Mouse (Mus musculus) hindbrain, embryonic 16.5 days (tissue): ENCODE data around the gene Pou2f2. TPM values are rescaled to one million over a fixed set of nuclear protein-coding genes. Genes with fewer than 3 reads are reported as not detected.

Source experiments
- ATAC-seq: fragments of 200-750 bp; cut with Nextera tagmentation; 2 replicates; pipeline ENCODE4 v1.8.0; 2017; ENCODE audit warnings: moderate TSS enrichment, moderate library complexity
- H3K27ac ChIP-seq: fragments of 300-500 bp; sonication (generic); 2 replicates; pipeline ENCODE4 v1.5.1; 2014; ENCODE audit warnings: low read depth, mild to moderate bottlenecking, control low read depth, low read length, moderate library complexity
- H3K27me3 ChIP-seq: fragments of 300-500 bp; sonication (generic); replicated peaks from 2 replicates; pipeline ENCODE4 v1.6.1; 2014; ENCODE audit warnings: low read length; ENCODE audit not compliant: control insufficient read depth, insufficient read depth
- H3K36me3 ChIP-seq: fragments of 300-500 bp; sonication (generic); 2 replicates; pipeline ENCODE4 v1.6.1; 2014; ENCODE audit warnings: mild to moderate bottlenecking, low read length, moderate library complexity, mixed read lengths; ENCODE audit not compliant: control insufficient read depth, insufficient read depth
- H3K4me1 ChIP-seq: fragments of 300-500 bp; sonication (generic); 2 replicates; pipeline ENCODE4 v1.6.1; 2014; ENCODE audit warnings: low read depth, low read length; ENCODE audit not compliant: control insufficient read depth, insufficient read depth
- H3K4me2 ChIP-seq: fragments of 300-500 bp; sonication (generic); 2 replicates; pipeline ENCODE4 v1.6.1; 2014; ENCODE audit warnings: mild to moderate bottlenecking, low read length, control low read depth, moderate library complexity
- H3K4me3 ChIP-seq: fragments of 300-500 bp; sonication (generic); 2 replicates; pipeline ENCODE4 v1.5.1; 2014; ENCODE audit warnings: mild to moderate bottlenecking, low read length, control low read depth, moderate library complexity
- H3K9ac ChIP-seq: fragments of 300-500 bp; sonication (generic); 2 replicates; pipeline ENCODE4 v1.6.1; 2014; ENCODE audit warnings: low read depth, mild to moderate bottlenecking, control low read depth, low read length, moderate library complexity
- H3K9me3 ChIP-seq: fragments of 300-500 bp; sonication (generic); 2 replicates; pipeline ENCODE4 v1.6.1; 2014; ENCODE audit warnings: mild to moderate bottlenecking, low read length, moderate library complexity; ENCODE audit not compliant: control insufficient read depth
- WGBS: fragments of 180-500 bp; shearing (Covaris S2); extraction: QIAGEN DNeasy Blood & Tissue Kit; methylation state at CpG from one replicate; pipeline ENCODE4 v1.1.7; 2014; 5-methylcytosine and 5-hydroxymethylcytosine counted together
- polyA plus RNA-seq: library from polyadenylated mRNA; unstranded; fragments of >200 nt; fragmentation: Nextera tagmentation; extraction: Ambion mirVana; gene quantifications from 2 replicates; pipeline ENCODE4 v1.2.1, GENCODE M21; 2015

The Pou2f2 gene
- polyA plus RNA-seq, 1 experiment from 2014 or later = 19.8 TPM

- H3K4me3 ChIP-seq = peak overlapping the region; percentile 78
- peaks cover 27% of the 10 kb centered on the region for H3K4me1 ChIP-seq
- no peaks in the 10 kb centered on the region for H3K27me3 ChIP-seq
- H3K36me3 ChIP-seq = no peaks in the 10 kb centered on the region
- H3K9ac ChIP-seq = peak overlapping the region; percentile 82
- no peaks in the 10 kb centered on the region for H3K9me3 ChIP-seq
- H3K4me2 ChIP-seq = peak overlapping the region; percentile 92
- peak; percentile 5; the same call in 1 of the 2 replicates for ATAC-seq
- peak overlapping the region; percentile 81 for H3K27ac ChIP-seq
- under 1% methylated on average over 52 of the region's 53 CpGs for WGBS
These were observed 39.3 kb upstream of the Pou2f2 start for GRCm38 (mm10) chr7:25218705-25219415.

GRCm38 (mm10) chr7:25217653-25218395, 38.3 kb upstream of the Pou2f2 start:
- Histone ChIP-seq H3K9me3 (no peaks in the 10 kb centered on the region), H3K4me3 (no peak overlapping the region), H3K27ac (no peak overlapping the region), H3K4me2 (peak overlapping the region; percentile 92), H3K4me1 (peaks cover 27% of the 10 kb centered on the region), H3K9ac (no peak overlapping the region), H3K27me3 (no peaks in the 10 kb centered on the region), H3K36me3 (no peaks in the 10 kb centered on the region)
- no peak for ATAC-seq
- 66% methylated on average over 12 of the region's 12 CpGs for WGBS

DNA sequence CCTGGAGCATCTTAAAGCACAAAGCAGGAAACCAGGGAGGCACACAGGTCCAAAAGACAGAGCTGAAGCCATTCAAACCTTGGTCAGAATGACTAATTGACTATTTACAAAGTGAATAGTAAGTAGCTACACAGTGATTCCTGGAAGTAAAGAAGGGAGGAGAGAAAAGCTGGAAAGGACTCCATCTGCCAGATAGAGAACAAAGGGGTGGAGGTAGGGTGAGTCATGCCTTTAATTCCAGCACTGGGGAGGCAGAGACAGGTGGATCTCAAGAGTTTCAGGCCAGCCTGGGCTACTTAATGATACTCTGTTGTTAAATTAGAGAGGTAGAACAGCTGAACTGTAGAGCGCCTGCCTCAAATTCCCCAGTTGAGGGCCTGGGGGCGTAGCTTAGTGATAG, 34.6 kb upstream of the Pou2f2 start:
- H3K4me3 ChIP-seq = no peak overlapping the region
- no peak overlapping the region for H3K27ac ChIP-seq
- no peaks in the 10 kb centered on the region for H3K27me3 ChIP-seq
- no peak overlapping the region for H3K4me2 ChIP-seq
- ATAC-seq = no peak
- peaks cover 10% of the 10 kb centered on the region for H3K4me1 ChIP-seq
- H3K9me3 ChIP-seq = no peaks in the 10 kb centered on the region
- 92% methylated on average over 2 of the region's 2 CpGs for WGBS
- no peak overlapping the region for H3K9ac ChIP-seq
- peaks cover 11% of the 10 kb centered on the region; the same call in 1 of the 2 replicates for H3K36me3 ChIP-seq

- Histone ChIP-seq H3K4me2 (no peak overlapping the region), H3K4me3 (no peak overlapping the region), H3K9ac (no peak overlapping the region), H3K27me3 (no peaks in the 10 kb centered on the region), H3K9me3 (no peaks in the 10 kb centered on the region), H3K36me3 (peaks cover 11% of the 10 kb centered on the region), H3K27ac (no peak overlapping the region), H3K4me1 (peaks cover 3% of the 10 kb centered on the region)
- 85% methylated on average over 3 of the region's 3 CpGs for WGBS
- no peak for ATAC-seq
These were observed 33.6 kb upstream of the Pou2f2 start for GRCm38 (mm10) chr7:25213099-25213498.

- WGBS = 85% methylated on average over 4 of the region's 4 CpGs
- Histone ChIP-seq H3K36me3 (peaks cover 11% of the 10 kb centered on the region), H3K4me2 (no peak overlapping the region), H3K27ac (no peak overlapping the region), H3K9me3 (no peaks in the 10 kb centered on the region), H3K4me3 (no peak overlapping the region), H3K4me1 (no peaks in the 10 kb centered on the region), H3K9ac (no peak overlapping the region), H3K27me3 (no peaks in the 10 kb centered on the region)
- no peak for ATAC-seq
These were observed 31.0 kb upstream of the Pou2f2 start for GRCm38 (mm10) chr7:25210482-25210881.

- H3K9me3 ChIP-seq = no peaks in the 10 kb centered on the region
- no peaks in the 10 kb centered on the region for H3K27me3 ChIP-seq
- WGBS = 73% methylated on average over 3 of the region's 3 CpGs
- no peak overlapping the region for H3K27ac ChIP-seq
- no peaks in the 10 kb centered on the region for H3K4me1 ChIP-seq
- H3K36me3 ChIP-seq = peaks cover 11% of the 10 kb centered on the region
- no peak for ATAC-seq
- no peak overlapping the region for H3K4me2 ChIP-seq
- H3K4me3 ChIP-seq = no peak overlapping the region
- no peak overlapping the region for H3K9ac ChIP-seq
These were observed 29.7 kb upstream of the Pou2f2 start for GRCm38 (mm10) chr7:25209161-25209622.

DNA sequence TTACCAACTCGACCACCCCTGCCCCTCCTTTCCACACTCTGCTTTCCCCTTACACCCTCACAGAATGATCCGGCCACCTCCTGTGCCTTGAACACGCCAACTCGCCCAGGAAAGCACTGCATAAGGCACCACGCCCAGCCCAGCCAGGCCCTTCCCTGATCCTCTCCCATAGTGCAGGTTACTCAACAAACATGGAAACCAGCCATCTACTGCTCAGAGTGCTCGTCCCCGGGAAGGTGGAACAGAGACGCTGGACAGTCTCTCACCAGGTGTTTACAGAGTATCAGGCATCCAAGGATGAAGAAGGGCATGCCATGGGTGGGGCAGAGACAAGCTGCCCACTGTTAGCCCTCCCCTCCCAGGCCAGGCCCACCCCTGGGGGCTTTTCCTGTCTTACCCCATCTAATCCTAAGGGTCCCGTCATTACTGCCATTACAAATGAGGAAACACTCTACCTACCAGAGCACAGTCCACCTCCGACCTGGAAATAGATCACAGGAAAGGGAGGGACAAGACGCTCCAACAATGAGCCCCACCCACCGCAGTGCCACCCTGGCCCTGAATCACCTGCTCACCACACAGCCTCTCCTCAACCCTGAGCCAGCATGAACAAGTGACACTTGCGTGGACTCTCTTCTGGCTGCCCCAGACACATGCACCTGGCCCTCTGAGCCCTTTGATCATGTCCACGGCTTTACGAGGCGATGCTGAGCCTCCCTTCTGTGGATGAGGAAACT, 26.7 kb upstream of the Pou2f2 start:
- 89% methylated on average over 16 of the region's 16 CpGs for WGBS
- H3K9me3 ChIP-seq = no peaks in the 10 kb centered on the region
- no peak overlapping the region for H3K9ac ChIP-seq
- H3K27ac ChIP-seq = no peak overlapping the region
- ATAC-seq = no peak
- no peak overlapping the region for H3K4me3 ChIP-seq
- H3K4me2 ChIP-seq = no peak overlapping the region
- H3K27me3 ChIP-seq = no peaks in the 10 kb centered on the region
- no peaks in the 10 kb centered on the region for H3K4me1 ChIP-seq
- peaks cover 26% of the 10 kb centered on the region for H3K36me3 ChIP-seq

- H3K27ac ChIP-seq = no peak overlapping the region
- ATAC-seq = no peak
- WGBS = 86% methylated on average over 16 of the region's 16 CpGs
- H3K4me2 ChIP-seq = no peak overlapping the region
- no peak overlapping the region for H3K9ac ChIP-seq
- H3K9me3 ChIP-seq = no peaks in the 10 kb centered on the region
- H3K27me3 ChIP-seq = no peaks in the 10 kb centered on the region
- no peaks in the 10 kb centered on the region for H3K4me1 ChIP-seq
- H3K36me3 ChIP-seq = peaks cover 23% of the 10 kb centered on the region
- no peak overlapping the region for H3K4me3 ChIP-seq
These were observed 26.0 kb upstream of the Pou2f2 start for GRCm38 (mm10) chr7:25205355-25206093.
